Mouse (Mus musculus): ENCODE data around the gene Pwwp2b. TPM values are rescaled to one million over a fixed set of nuclear protein-coding genes. Genes with fewer than 3 reads are reported as not detected.

Gene Pwwp2b
- polyA plus RNA-seq, 1 experiment, result 9.4 TPM

- no peak overlapping the region for H3K27ac ChIP-seq (replicated peaks; ENCODE audit: low read depth, low read length)
- no peak overlapping the region for H3K4me3 ChIP-seq (ENCODE audit: insufficient read depth, low read depth, low read length)
- no peaks in the 10 kb centered on the region for H3K4me1 ChIP-seq (ENCODE audit: control insufficient read depth, insufficient read depth, insufficient read length, low read length)
These were observed 45.8 kb downstream of the Pwwp2b start for GRCm38 (mm10) chr7:139294076-139294475.

DNA sequence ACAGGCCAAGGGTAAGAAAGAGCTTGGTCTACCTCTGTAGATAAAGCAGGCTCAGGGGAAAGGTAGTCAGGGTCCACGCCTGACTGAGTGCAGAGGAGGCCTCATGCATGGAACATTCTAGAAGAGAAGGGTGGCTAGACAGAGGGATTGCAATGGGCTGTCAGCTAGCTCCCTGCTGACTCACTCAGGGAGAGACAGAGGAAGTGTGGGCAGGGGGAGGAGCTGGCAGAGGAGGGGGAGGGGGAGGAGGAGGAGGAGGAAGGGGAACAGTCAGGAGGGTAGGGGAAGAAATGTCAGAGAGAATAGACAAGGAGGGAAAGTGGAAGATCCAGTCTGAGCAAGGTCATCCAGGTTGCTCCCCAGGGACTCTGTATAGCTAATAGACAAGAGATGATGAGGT, 47.4 kb downstream of the Pwwp2b start:
- Histone ChIP-seq H3K4me3 (ENCODE audit: insufficient read depth, low read depth, low read length) (no peak overlapping the region), H3K27ac (replicated peaks; ENCODE audit: low read depth, low read length) (no peak overlapping the region), H3K4me1 (ENCODE audit: control insufficient read depth, insufficient read depth, insufficient read length, low read length) (no peaks in the 10 kb centered on the region)

- H3K4me1 ChIP-seq (ENCODE audit: control insufficient read depth, insufficient read depth, insufficient read length, low read length), result no peaks in the 10 kb centered on the region
- H3K4me3 ChIP-seq (ENCODE audit: insufficient read depth, low read depth, low read length), result no peak overlapping the region
- H3K27ac ChIP-seq (replicated peaks; ENCODE audit: low read depth, low read length), result no peak overlapping the region
These were observed 48.3 kb downstream of the Pwwp2b start for GRCm38 (mm10) chr7:139296552-139297100.

GRCm38 (mm10) chr7:139298446-139298845, 50.2 kb downstream of the Pwwp2b start:
- Histone ChIP-seq H3K4me3 (ENCODE audit: insufficient read depth, low read depth, low read length) (no peak overlapping the region), H3K27ac (replicated peaks; ENCODE audit: low read depth, low read length) (no peak overlapping the region), H3K4me1 (ENCODE audit: control insufficient read depth, insufficient read depth, insufficient read length, low read length) (no peaks in the 10 kb centered on the region)

- H3K4me3 ChIP-seq (ENCODE audit: insufficient read depth, low read depth, low read length), result no peak overlapping the region
- H3K27ac ChIP-seq (replicated peaks; ENCODE audit: low read depth, low read length), result no peak overlapping the region
- no peaks in the 10 kb centered on the region for H3K4me1 ChIP-seq (ENCODE audit: control insufficient read depth, insufficient read depth, insufficient read length, low read length)
These were observed 51.1 kb downstream of the Pwwp2b start for GRCm38 (mm10) chr7:139299424-139299823.

GRCm38 (mm10) chr7:139300423-139300822, 52.1 kb downstream of the Pwwp2b start:
- Histone ChIP-seq H3K4me3 (ENCODE audit: insufficient read depth, low read depth, low read length) (no peak overlapping the region), H3K27ac (replicated peaks; ENCODE audit: low read depth, low read length) (no peak overlapping the region), H3K4me1 (ENCODE audit: control insufficient read depth, insufficient read depth, insufficient read length, low read length) (no peaks in the 10 kb centered on the region)

DNA sequence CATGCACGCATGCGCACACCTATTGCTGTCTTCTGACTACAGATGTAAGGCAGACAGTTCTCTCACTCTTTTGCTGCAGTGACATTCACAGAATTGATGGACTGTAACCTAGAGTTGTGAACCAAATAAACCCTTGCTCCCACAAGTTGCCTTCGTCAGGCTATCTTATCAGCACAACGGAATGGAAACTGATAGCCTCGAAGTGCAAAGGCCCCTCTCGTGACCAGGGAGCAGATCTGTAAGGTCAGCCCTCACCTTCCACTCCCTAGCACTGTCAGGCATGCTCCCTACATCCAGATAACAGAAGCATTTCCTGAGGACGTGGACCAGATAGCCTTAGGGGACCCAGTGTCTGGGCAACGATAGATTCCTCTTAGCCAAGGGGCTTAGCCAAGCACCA, 53.2 kb downstream of the Pwwp2b start:
- Histone ChIP-seq H3K4me1 (ENCODE audit: control insufficient read depth, insufficient read depth, insufficient read length, low read length) (no peaks in the 10 kb centered on the region), H3K27ac (replicated peaks; ENCODE audit: low read depth, low read length) (no peak overlapping the region)

GRCm38 (mm10) chr7:139302314-139302713, 54.0 kb downstream of the Pwwp2b start:
- H3K4me3 ChIP-seq (ENCODE audit: insufficient read depth, low read depth, low read length), result no peak overlapping the region
- no peak overlapping the region for H3K27ac ChIP-seq (replicated peaks; ENCODE audit: low read depth, low read length)
- H3K4me1 ChIP-seq (ENCODE audit: control insufficient read depth, insufficient read depth, insufficient read length, low read length), result peaks cover 3% of the 10 kb centered on the region; the same call in 1 of the 2 replicates

More for the DNA sequence above, 53.2 kb downstream of the Pwwp2b start:
- H3K4me3 ChIP-seq (ENCODE audit: insufficient read depth, low read depth, low read length), result no peak overlapping the region

DNA sequence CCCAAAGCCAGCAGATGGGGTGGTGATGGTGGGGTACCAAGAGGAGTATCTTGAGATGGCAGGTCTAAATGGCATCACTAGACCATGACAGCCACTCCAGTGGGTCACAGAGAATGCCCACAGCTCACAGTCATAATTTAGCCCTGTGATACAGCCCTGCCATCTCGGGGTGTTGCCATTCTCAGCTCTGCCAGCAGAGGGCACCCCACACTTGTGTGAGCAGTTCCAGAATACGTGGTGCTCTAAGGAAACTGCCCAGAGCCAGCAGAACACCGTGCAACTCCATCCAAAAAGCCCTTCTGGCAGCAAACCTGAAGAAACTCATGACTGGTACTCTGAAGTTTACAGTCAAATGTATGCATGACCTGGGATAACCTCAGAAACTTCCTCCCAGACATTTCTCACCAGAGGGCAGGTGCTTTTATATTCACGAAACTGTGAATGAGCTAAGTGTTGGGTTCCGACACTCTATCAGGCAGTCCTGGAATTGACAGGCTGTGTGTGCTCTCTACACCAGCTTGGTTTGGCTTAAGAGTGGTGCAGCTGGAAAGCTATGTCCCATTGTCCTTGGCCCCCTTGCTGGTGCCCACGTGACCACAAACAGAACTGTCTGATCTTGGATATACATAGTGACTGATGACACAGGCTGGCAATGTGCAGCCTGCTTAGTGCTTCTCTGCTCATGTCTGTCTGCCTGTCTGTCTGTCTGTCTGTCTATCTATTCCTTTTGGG, 55.2 kb downstream of the Pwwp2b start:
- H3K4me1 ChIP-seq (ENCODE audit: control insufficient read depth, insufficient read depth, insufficient read length, low read length), result peaks cover 6% of the 10 kb centered on the region; the same call in 1 of the 2 replicates
- no peak overlapping the region for H3K27ac ChIP-seq (replicated peaks; ENCODE audit: low read depth, low read length)
- H3K4me3 ChIP-seq (ENCODE audit: insufficient read depth, low read depth, low read length), result no peak overlapping the region

GRCm38 (mm10) chr7:139304322-139304721, 56.0 kb downstream of the Pwwp2b start:
- peaks cover 9% of the 10 kb centered on the region for H3K4me1 ChIP-seq (ENCODE audit: control insufficient read depth, insufficient read depth, insufficient read length, low read length)
- no peak overlapping the region for H3K4me3 ChIP-seq (ENCODE audit: insufficient read depth, low read depth, low read length)
- no peak overlapping the region for H3K27ac ChIP-seq (replicated peaks; ENCODE audit: low read depth, low read length)

DNA sequence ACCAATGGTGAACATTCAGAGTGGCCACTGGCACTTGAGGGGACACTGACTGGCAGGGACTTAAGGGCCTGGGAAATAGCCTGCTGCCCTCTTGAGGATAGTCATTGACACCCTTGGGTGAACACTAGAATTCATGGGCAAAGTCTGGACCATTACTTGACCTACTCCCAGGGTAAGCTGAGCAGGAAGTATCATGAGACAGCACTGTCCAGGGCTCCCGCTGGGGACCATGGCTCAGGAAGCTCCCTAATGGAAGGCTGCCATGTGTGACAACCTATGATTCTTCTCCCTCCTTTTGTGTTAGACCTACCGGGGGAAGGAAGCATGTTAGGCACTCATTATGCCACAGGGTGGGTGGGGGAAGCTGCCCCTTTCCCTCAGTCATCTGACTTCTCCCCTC, 58.8 kb downstream of the Pwwp2b start:
- Histone ChIP-seq H3K4me3 (ENCODE audit: insufficient read depth, low read depth, low read length) (no peak overlapping the region), H3K27ac (replicated peaks; ENCODE audit: low read depth, low read length) (no peak overlapping the region), H3K4me1 (ENCODE audit: control insufficient read depth, insufficient read depth, insufficient read length, low read length) (peaks cover 11% of the 10 kb centered on the region)

- Histone ChIP-seq H3K4me1 (ENCODE audit: control insufficient read depth, insufficient read depth, insufficient read length, low read length) (peaks cover 14% of the 10 kb centered on the region), H3K27ac (replicated peaks; ENCODE audit: low read depth, low read length) (peak overlapping the region; percentile 58), H3K4me3 (ENCODE audit: insufficient read depth, low read depth, low read length) (no peak overlapping the region)
These were observed 60.0 kb downstream of the Pwwp2b start for GRCm38 (mm10) chr7:139308140-139308895.

- Histone ChIP-seq H3K4me1 (ENCODE audit: control insufficient read depth, insufficient read depth, insufficient read length, low read length) (peaks cover 14% of the 10 kb centered on the region), H3K27ac (replicated peaks; ENCODE audit: low read depth, low read length) (peak overlapping the region; percentile 58), H3K4me3 (ENCODE audit: insufficient read depth, low read depth, low read length) (no peak overlapping the region)
These were observed 60.8 kb downstream of the Pwwp2b start for GRCm38 (mm10) chr7:139309106-139309505.

DNA sequence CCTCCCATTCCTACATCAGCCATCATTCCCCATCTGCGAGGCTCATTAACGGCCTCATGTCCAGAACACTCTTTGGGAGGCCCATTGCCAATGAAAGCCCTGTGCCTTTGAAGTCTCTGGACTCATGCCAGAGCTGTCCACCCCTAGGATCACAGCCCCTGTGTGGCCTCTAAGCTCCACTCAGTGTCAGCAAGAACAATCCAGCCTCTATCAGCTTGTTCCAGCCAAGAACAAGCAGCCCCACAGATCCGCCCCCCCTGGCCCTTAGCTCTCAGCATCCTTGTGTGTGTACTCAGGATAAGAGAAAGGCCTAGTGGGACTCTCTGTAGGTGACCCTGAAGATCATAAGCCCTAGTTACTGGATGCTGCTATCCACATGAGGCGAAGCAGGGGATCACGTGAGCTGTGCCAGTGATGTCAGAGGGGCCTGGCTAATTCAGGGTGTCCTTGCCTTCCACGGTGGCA, 62.2 kb downstream of the Pwwp2b start:
- H3K4me3 ChIP-seq (ENCODE audit: insufficient read depth, low read depth, low read length), result no peak overlapping the region
- H3K4me1 ChIP-seq (ENCODE audit: control insufficient read depth, insufficient read depth, insufficient read length, low read length), result peaks cover 14% of the 10 kb centered on the region
- H3K27ac ChIP-seq (replicated peaks; ENCODE audit: low read depth, low read length), result no peak overlapping the region

- Histone ChIP-seq H3K4me3 (ENCODE audit: insufficient read depth, low read depth, low read length) (no peak overlapping the region), H3K27ac (replicated peaks; ENCODE audit: low read depth, low read length) (no peak overlapping the region), H3K4me1 (ENCODE audit: control insufficient read depth, insufficient read depth, insufficient read length, low read length) (peaks cover 8% of the 10 kb centered on the region)
These were observed 64.4 kb downstream of the Pwwp2b start for GRCm38 (mm10) chr7:139312686-139313085.
